Mouse (Mus musculus) kidney, postnatal 0 days (tissue): ENCODE data around the gene Fam166b. TPM values are rescaled to one million over a fixed set of nuclear protein-coding genes. Genes with fewer than 3 reads are reported as not detected.

Experiments
- ATAC-seq: fragments of 200-750 bp; cut with Nextera tagmentation; replicated peaks from 2 replicates; pipeline ENCODE4 v1.8.0; 2017; ENCODE audit warnings: low read depth, moderate number of reproducible peaks, moderate TSS enrichment, moderate library complexity; ENCODE audit not compliant: low FRiP score
- DNase-seq: peaks from one replicate; pipeline ENCODE4 v3.0.0-alpha.2; 2016; ENCODE audit warnings: low spot score
- H3K27ac ChIP-seq: fragments of 300-500 bp; sonication (generic); 2 replicates; pipeline ENCODE4 v1.5.1; 2014; ENCODE audit warnings: mild to moderate bottlenecking
- H3K27me3 ChIP-seq: fragments of 300-500 bp; sonication (generic); 2 replicates; pipeline ENCODE4 v1.6.1; 2014; ENCODE audit warnings: low read length, mixed read lengths; ENCODE audit not compliant: insufficient read depth
- H3K36me3 ChIP-seq: fragments of 300-500 bp; sonication (generic); 2 replicates; pipeline ENCODE4 v1.6.1; 2014; ENCODE audit warnings: low read length, mixed read lengths; ENCODE audit not compliant: insufficient read depth
- H3K4me1 ChIP-seq: fragments of 300-500 bp; sonication (generic); replicated peaks from 2 replicates; pipeline ENCODE4 v1.6.1; 2014; ENCODE audit warnings: antibody characterized with exemption, low read length, mixed read lengths; ENCODE audit not compliant: insufficient read depth
- H3K4me2 ChIP-seq: fragments of 300-500 bp; sonication (generic); 2 replicates; pipeline ENCODE4 v1.6.1; 2014; ENCODE audit warnings: mild to moderate bottlenecking, low read length, moderate library complexity, mixed read lengths
- H3K4me3 ChIP-seq: fragments of 300-500 bp; sonication (generic); replicated peaks from 2 replicates; pipeline ENCODE4 v1.5.1; 2014; ENCODE audit warnings: low read depth, low read length
- H3K9ac ChIP-seq: fragments of 300-500 bp; sonication (generic); 2 replicates; pipeline ENCODE4 v1.6.1; 2014; ENCODE audit warnings: low read depth, low read length
- H3K9me3 ChIP-seq: fragments of 300-500 bp; sonication (generic); replicated peaks from 2 replicates; pipeline ENCODE4 v1.6.1; 2016; ENCODE audit warnings: low read length, inconsistent platforms, mixed read lengths
- CTCF ChIP-seq: IDR thresholded peaks from 2 replicates; pipeline ENCODE4 v1.5.1; 2016; ENCODE audit warnings: antibody characterized with exemption, low read depth, mild to moderate bottlenecking, moderate library complexity
- WGBS: fragments of 180-500 bp; shearing (Covaris S2); extraction: QIAGEN DNeasy Blood & Tissue Kit; methylation state at CpG from one replicate; pipeline ENCODE4 v1.1.7; 2014; 5-methylcytosine and 5-hydroxymethylcytosine counted together
- polyA plus RNA-seq: library from polyadenylated mRNA; unstranded; fragments of >200 nt; fragmentation: Nextera tagmentation; extraction: Ambion mirVana; gene quantifications from 2 replicates; pipeline ENCODE4 v1.2.1, GENCODE M21; 2015

Fam166b gene
- polyA plus RNA-seq, result 0.33 and 0.59 TPM in 2 replicates

DNA sequence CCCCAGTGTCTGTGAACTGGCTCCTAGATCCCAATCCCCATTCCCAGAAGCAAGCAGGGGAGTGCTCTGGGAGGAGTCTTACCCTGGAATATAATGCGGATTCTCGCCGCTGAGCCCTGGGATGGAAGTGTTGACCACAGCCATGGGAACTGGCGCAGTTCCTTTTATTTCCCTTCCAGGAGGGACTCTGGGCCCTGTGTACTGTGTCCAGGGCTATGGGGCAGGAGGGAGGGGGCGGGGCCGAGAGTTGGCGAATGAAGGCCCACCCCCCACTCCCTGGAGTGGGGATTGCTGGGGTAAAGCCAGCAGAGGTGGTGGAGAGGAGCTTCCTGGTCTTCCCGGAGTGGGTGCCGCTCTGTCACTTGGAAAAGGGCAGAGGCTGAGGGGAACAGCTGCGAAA lies at the start of gene Fam166b:
Fam166b (minus strand) TSS at position 189 of the 400 bp plus-strand sequence.
- Histone ChIP-seq H3K36me3 (peaks cover 19% of the 10 kb centered on the region), H3K4me3 (no peak within 1 kb of the TSS), H3K27me3 (no peaks in the 10 kb centered on the region), H3K4me1 (no peaks in the 10 kb centered on the region; the same call in 1 of the 2 replicates), H3K27ac (no peak within 1 kb of the TSS), H3K9me3 (no peaks in the 10 kb centered on the region), H3K4me2 (peak within 1 kb of the TSS; percentile 32; the same call in 1 of the 2 replicates), H3K9ac (peak within 1 kb of the TSS; percentile 1; the same call in 1 of the 2 replicates)
- TF ChIP-seq CTCF, result no peak
- ATAC-seq, result peak; percentile 21; the same call in 1 of the 2 replicates
- 13% methylated on average over 10 of the region's 10 CpGs for WGBS
- DNase-seq, result peak; percentile 46

- Histone ChIP-seq H3K4me3 (peak overlapping the region; percentile 24), H3K9ac (0 out of 2 replicates have a peak overlapping the region, but pooled peaks have one; percentile 23)
- ATAC-seq, result peak; percentile 25; the same call in 1 of the 2 replicates
Measured at GRCm38 (mm10) chr4:43478534-43478858, 49.6 kb upstream of the Fam166b start.

GRCm38 (mm10) chr4:43477857-43478533 lies 49.1 kb upstream of the Fam166b start:
- H3K4me3 ChIP-seq, result peak overlapping the region; percentile 24
- no peak overlapping the region for H3K27ac ChIP-seq
- H3K4me1 ChIP-seq, result no peaks in the 10 kb centered on the region
- peak; percentile 68 for TF ChIP-seq CTCF
- no peaks in the 10 kb centered on the region for H3K36me3 ChIP-seq
- WGBS, result 16% methylated on average over 11 of the region's 11 CpGs
- H3K9ac ChIP-seq, result 0 out of 2 replicates have a peak overlapping the region, but pooled peaks have one; percentile 23
- H3K27me3 ChIP-seq, result no peaks in the 10 kb centered on the region
- no peaks in the 10 kb centered on the region for H3K9me3 ChIP-seq
- DNase-seq, result peak; percentile 96
- H3K4me2 ChIP-seq, result peak overlapping the region; percentile 50
- ATAC-seq, result peak; percentile 90

More at GRCm38 (mm10) chr4:43478534-43478858, 49.6 kb upstream of the Fam166b start:
- Histone ChIP-seq H3K4me2 (peak overlapping the region; percentile 50), H3K27me3 (no peaks in the 10 kb centered on the region), H3K4me1 (no peaks in the 10 kb centered on the region), H3K9me3 (no peaks in the 10 kb centered on the region), H3K27ac (no peak overlapping the region), H3K36me3 (no peaks in the 10 kb centered on the region)
- no peak for DNase-seq
- WGBS, result 50% methylated on average over 8 of the region's 8 CpGs
- TF ChIP-seq CTCF, result no peak

DNA sequence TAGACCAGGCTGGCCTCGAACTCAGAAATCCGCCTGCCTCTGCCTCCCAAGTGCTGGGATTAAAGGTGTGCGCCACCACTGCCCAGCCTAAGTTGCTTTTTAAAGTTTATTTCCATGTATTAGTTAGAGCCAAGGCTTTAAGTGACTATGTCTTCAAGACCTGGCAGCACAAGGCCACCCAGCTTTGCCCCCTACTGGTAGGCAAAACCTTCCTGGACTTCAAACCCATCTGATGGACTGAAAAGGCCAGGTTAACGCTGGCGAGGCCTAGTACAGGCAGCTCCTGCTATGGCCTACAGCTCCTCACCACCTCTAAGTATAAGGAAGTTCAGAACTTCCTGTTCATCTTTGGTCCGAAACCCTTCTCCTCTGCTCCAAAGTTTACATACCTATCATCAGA lies 47.7 kb upstream of the Fam166b start:
- no peaks in the 10 kb centered on the region for H3K27me3 ChIP-seq
- H3K4me1 ChIP-seq, result no peaks in the 10 kb centered on the region
- no peaks in the 10 kb centered on the region for H3K36me3 ChIP-seq
- no peak overlapping the region for H3K9ac ChIP-seq
- DNase-seq, result no peak
- no peaks in the 10 kb centered on the region for H3K9me3 ChIP-seq
- no peak overlapping the region for H3K4me3 ChIP-seq
- 86% methylated on average over 6 of the region's 6 CpGs for WGBS
- ATAC-seq, result no peak
- H3K4me2 ChIP-seq, result no peak overlapping the region
- H3K27ac ChIP-seq, result no peak overlapping the region
- peak; percentile 32; the same call in 1 of the 2 replicates for TF ChIP-seq CTCF

DNA sequence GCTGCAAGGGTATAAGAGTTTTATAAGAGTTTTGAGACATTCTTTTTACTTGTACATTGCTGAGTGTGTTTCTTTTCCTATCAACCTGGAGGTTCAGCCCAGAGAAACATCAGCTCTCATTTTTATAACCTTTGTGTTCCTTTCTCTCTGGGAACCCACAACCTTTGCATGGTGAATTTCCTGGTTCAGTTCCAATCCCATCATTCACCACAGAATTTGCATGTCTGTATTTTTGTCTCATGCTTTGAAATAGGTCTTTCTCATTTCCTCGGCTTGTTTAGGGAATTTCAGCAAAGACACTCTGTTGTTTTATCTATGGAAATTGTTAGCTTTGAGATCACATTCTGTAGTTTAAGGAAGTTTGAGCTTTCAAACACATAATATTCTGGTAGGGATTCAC lies 44.7 kb upstream of the Fam166b start:
- Histone ChIP-seq H3K27ac (no peak overlapping the region), H3K9ac (no peak overlapping the region)

GRCm38 (mm10) chr4:43470301-43470700 lies 41.4 kb upstream of the Fam166b start:
- DNase-seq (no peak), ATAC-seq (no peak)
- Histone ChIP-seq H3K4me1 (no peaks in the 10 kb centered on the region), H3K36me3 (no peaks in the 10 kb centered on the region), H3K9me3 (no peaks in the 10 kb centered on the region), H3K27ac (no peak overlapping the region), H3K9ac (no peak overlapping the region), H3K4me3 (no peak overlapping the region), H3K4me2 (no peak overlapping the region), H3K27me3 (no peaks in the 10 kb centered on the region)
- no peak for TF ChIP-seq CTCF
- WGBS, result 89% methylated on average over 10 of the region's 10 CpGs

More for the DNA sequence above, 44.7 kb upstream of the Fam166b start:
- no peak for TF ChIP-seq CTCF
- H3K36me3 ChIP-seq, result no peaks in the 10 kb centered on the region
- no peak overlapping the region for H3K4me3 ChIP-seq
- H3K27me3 ChIP-seq, result no peaks in the 10 kb centered on the region
- H3K4me2 ChIP-seq, result no peak overlapping the region
- WGBS, result 76% methylated on average over 1 of the region's 1 CpGs
- no peaks in the 10 kb centered on the region for H3K4me1 ChIP-seq
- ATAC-seq (no peak), DNase-seq (no peak)
- H3K9me3 ChIP-seq, result no peaks in the 10 kb centered on the region
